Mouse (Mus musculus) liver, adult 10 weeks (tissue): ENCODE data around the gene B9d1. TPM values are rescaled to one million over a fixed set of nuclear protein-coding genes. Genes with fewer than 3 reads are reported as not detected.

ENCODE experiments used
- polyA plus RNA-seq: library from polyadenylated mRNA; stranded (reverse); fragments of 350-450 nt; fragmentation: Illumina TruSeq; extraction: RNeasy Lipid Tissue Mini Kit (QIAGEN cat#74804); gene quantifications from one replicate; pipeline ENCODE4 v1.2.3, GENCODE M21; 2014; ENCODE audit warnings: low read depth, low replicate concordance

B9d1 gene
- not detected for polyA plus RNA-seq

GRCm38 (mm10) chr11:61504713-61505257, at the start of gene B9d1:
TSS of gene B9d1 (plus strand) at chr11:61505144.

DNA sequence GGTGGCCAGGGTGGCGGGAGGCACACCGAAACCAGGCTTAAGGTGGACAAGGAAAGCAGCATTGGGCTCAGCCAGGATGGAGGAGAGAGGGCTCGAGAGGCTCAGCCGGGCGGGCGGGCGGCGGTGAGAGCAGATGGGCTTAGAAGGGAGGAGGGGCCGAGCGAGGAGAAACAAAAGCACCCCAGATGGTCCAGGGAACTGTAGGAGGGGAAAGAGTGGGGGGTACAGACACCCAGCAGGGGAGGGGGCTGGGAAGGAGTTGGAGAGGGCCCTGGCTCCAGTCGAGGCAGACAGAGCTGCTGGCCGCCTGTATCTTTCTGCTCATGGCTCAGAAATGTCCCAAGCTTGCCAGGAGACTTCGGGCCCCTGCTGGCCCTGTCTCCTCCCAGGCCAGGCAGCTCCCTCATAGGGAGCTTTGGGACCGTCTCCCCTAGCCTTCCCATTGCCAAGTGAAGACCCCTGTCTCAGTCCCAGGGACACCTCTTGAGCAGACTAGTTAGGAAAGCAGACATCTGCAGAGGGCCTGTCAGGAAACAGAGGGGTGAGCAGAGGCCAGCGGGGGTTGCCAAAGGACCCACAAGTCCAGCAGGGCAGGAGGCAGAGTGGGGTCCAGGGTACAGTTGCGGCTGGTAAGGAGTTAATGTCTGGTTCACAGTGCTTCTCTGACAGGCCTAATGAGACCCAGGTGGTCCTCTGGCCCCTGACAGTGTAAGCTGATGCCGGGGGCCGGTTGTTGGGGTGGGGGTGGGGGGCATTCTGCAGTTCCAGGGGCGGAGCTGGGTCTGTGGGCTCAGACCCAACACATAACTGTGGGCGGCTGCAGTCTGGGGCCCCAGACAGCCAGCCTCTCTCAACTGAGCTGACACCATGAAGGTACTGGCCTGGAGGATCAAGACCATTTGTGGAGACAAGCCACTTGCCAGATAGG, 20.1 kb upstream of the B9d1 start, which contains the start of gene Mfap4:
Mfap4 (plus strand) TSS at position 819 of the 928 bp plus-strand sequence.

DNA sequence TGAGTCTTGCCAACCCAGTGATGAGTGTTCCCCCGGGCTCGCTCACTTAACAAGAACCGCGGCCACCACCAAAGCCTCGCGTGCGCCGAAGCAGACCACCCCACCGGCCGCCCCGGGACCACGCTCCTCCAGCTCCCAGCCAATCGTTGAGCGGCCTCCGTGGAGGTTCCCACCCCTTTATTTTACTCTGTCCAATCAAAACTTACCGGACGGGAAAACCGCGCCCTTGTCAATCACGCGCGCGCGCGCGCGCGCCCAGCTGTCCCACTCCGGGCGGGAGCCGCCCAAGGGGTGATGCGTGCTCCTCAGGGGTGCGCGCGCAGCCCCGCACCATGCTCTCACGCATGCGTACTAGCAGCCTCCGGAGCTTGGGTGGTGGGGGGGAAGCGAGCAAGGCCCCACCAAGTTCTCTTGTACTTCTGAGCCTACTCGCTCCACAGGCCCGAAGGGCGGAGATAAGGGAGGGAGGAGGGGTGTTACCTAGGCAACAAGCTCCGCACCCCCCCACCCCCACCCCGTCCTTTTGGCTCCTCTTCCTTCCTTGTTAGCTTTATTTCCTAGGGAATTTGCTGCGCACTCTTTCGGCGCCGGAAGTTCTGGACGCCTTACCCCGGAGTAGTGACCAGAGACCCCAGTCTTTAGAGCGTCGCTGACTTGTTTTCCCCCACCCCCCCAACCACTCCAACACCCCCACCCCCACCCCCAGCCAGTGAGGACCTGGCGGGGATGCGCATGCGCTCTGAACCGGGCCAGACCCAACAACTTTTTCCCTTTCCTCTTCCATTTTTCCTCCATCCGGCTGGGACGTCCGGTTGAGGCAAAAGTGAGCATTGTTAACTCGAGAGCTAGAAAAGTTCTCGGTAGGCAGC, 10.6 kb upstream of the B9d1 start, which contains the start of gene Mapk7:
Mapk7 (minus strand) TSS at position 278 of the 869 bp plus-strand sequence.

Other genes with a start within 250 kb of the B9d1 start
- 330 TPM for gene Aldh3a2, start 237.7 kb upstream of the B9d1 start, polyA plus RNA-seq
- not detected for gene Slc47a2, start 162.3 kb upstream of the B9d1 start, polyA plus RNA-seq
- 152 TPM for gene Slc47a1, start 126.8 kb upstream of the B9d1 start, polyA plus RNA-seq
- not detected for gene Rnf112, start 51.0 kb upstream of the B9d1 start, polyA plus RNA-seq
- 0.29 TPM for gene Mfap4, start 19.7 kb upstream of the B9d1 start, polyA plus RNA-seq
- gene Mapk7, start 10.7 kb upstream of the B9d1 start, polyA plus RNA-seq = 0.58 TPM
- gene Epn2, start 74.5 kb downstream of the B9d1 start, polyA plus RNA-seq = 3.3 TPM
- gene Grap, start 148.1 kb downstream of the B9d1 start, polyA plus RNA-seq = 0.61 TPM
- gene Fam83g, start 178.9 kb downstream of the B9d1 start, polyA plus RNA-seq = 0.08 TPM
- gene Slc5a10, start 215.7 kb downstream of the B9d1 start, polyA plus RNA-seq = not detected